Mouse (Mus musculus) right cerebral cortex, postnatal 25 days (tissue): ENCODE data around the gene Cmtm4.
A peak's percentile ranks its signal among the peaks of the same experiment; 100 is the strongest.

ENCODE experiments used
- DNase-seq: peaks from one replicate; pipeline ENCODE4 v3.0.0; 2022

The Cmtm4 gene

GRCm38 (mm10) chr8:104395703-104396357, at the start of gene Cmtm4:
Gene Cmtm4, minus strand, starts transcription at chr8:104395807.
- peak; percentile 73 for DNase-seq

- no peak for DNase-seq
Measured at GRCm38 (mm10) chr8:104445248-104445647, 49.6 kb upstream of the Cmtm4 start.

- DNase-seq = no peak
Measured at GRCm38 (mm10) chr8:104443125-104443679, 47.6 kb upstream of the Cmtm4 start.

- DNase-seq = peak; percentile 93
Measured at GRCm38 (mm10) chr8:104442299-104443124, 46.9 kb upstream of the Cmtm4 start, which contains the start of gene Dync1li2. Gene Dync1li2, minus strand, starts transcription at chr8:104443047.

- no peak for DNase-seq
Measured at GRCm38 (mm10) chr8:104441613-104442012, 46.0 kb upstream of the Cmtm4 start.

GRCm38 (mm10) chr8:104439461-104439860, 43.9 kb upstream of the Cmtm4 start:
- no peak for DNase-seq

GRCm38 (mm10) chr8:104437494-104438135, 42.0 kb upstream of the Cmtm4 start:
- DNase-seq = no peak

- no peak for DNase-seq
Measured at GRCm38 (mm10) chr8:104436591-104436990, 41.0 kb upstream of the Cmtm4 start.

GRCm38 (mm10) chr8:104436038-104436437, 40.4 kb upstream of the Cmtm4 start:
- peak; percentile 92 for DNase-seq

- no peak for DNase-seq
Measured at GRCm38 (mm10) chr8:104434826-104435354, 39.3 kb upstream of the Cmtm4 start.

- no peak for DNase-seq
Measured at GRCm38 (mm10) chr8:104434275-104434674, 38.7 kb upstream of the Cmtm4 start.

GRCm38 (mm10) chr8:104433191-104433842, 37.7 kb upstream of the Cmtm4 start:
- DNase-seq = no peak

- DNase-seq = no peak
Measured at GRCm38 (mm10) chr8:104432656-104433055, 37.0 kb upstream of the Cmtm4 start.

- no peak for DNase-seq
Measured at GRCm38 (mm10) chr8:104430230-104430629, 34.6 kb upstream of the Cmtm4 start.

- no peak for DNase-seq
Measured at GRCm38 (mm10) chr8:104427703-104428102, 32.1 kb upstream of the Cmtm4 start.

- no peak for DNase-seq
Measured at GRCm38 (mm10) chr8:104422313-104422712, 26.7 kb upstream of the Cmtm4 start.

GRCm38 (mm10) chr8:104416022-104416421, 20.4 kb upstream of the Cmtm4 start:
- no peak for DNase-seq

- DNase-seq = no peak
Measured at GRCm38 (mm10) chr8:104414204-104414603, 18.6 kb upstream of the Cmtm4 start.

- DNase-seq = no peak
Measured at GRCm38 (mm10) chr8:104413770-104414169, 18.2 kb upstream of the Cmtm4 start.

- no peak for DNase-seq
Measured at GRCm38 (mm10) chr8:104412805-104413532, 17.4 kb upstream of the Cmtm4 start.

GRCm38 (mm10) chr8:104411972-104412371, 16.4 kb upstream of the Cmtm4 start:
- no peak for DNase-seq

- DNase-seq = peak; percentile 76
Measured at GRCm38 (mm10) chr8:104411468-104411867, 15.9 kb upstream of the Cmtm4 start.
